Comparison of ENCODE assay signal across 8 mouse cellular contexts in genomic region chr11:69121001-69121740, GRCm38 (mm10). TPM values are rescaled to one million over a fixed set of nuclear protein-coding genes. Genes with fewer than 3 reads are reported as not detected.
A peak's percentile ranks its signal among the peaks of the same experiment; 100 is the strongest.
DNase-seq lines count a peak whose midpoint lies in the region; ATAC-seq and TF ChIP-seq lines count a peak whose summit lies in the region.

No protein-coding gene starts in this region.

- TF ChIP-seq EP300 in MEL (IDR thresholded peaks at IDR 0.05; ENCODE audit: low read depth in 1 of 2, low read length in 2 of 2), result no peak

- TF ChIP-seq RAD21 in MEL (IDR thresholded peaks at IDR 0.05; ENCODE audit: low read depth, low read length), result no peak

- no peaks in the 10 kb centered on the region for H3K27me3 ChIP-seq in MEL (ENCODE audit: control insufficient read depth in 1 of 2, insufficient read depth in 2 of 2, low read length in 2 of 2)
- peaks cover 47% of the 10 kb centered on the region for H3K27me3 ChIP-seq in forebrain, embryonic 10.5 days (ENCODE audit: poor library complexity, severe bottlenecking)
- H3K27me3 ChIP-seq in intestine, embryonic 16.5 days (replicated peaks; ENCODE audit: control insufficient read depth, insufficient read depth, low read length), result no peaks in the 10 kb centered on the region
- H3K27me3 ChIP-seq in midbrain, embryonic 11.5 days (ENCODE audit: control insufficient read depth, insufficient read depth, low read length), result peaks cover 12% of the 10 kb centered on the region

- WGBS in forebrain, embryonic 10.5 days, result under 1% methylated on average over 33 of the region's 33 CpGs
- under 1% methylated on average over 33 of the region's 33 CpGs for WGBS in intestine, embryonic 16.5 days
- WGBS in midbrain, embryonic 11.5 days, result under 1% methylated on average over 33 of the region's 33 CpGs

- no peaks in the 10 kb centered on the region for H3K9me3 ChIP-seq in MEL (replicated peaks; ENCODE audit: insufficient read depth, low read length)
- H3K9me3 ChIP-seq in forebrain, embryonic 10.5 days, result no peaks in the 10 kb centered on the region
- no peaks in the 10 kb centered on the region for H3K9me3 ChIP-seq in intestine, embryonic 16.5 days (ENCODE audit: control insufficient read depth, low read length)
- H3K9me3 ChIP-seq in midbrain, embryonic 11.5 days (ENCODE audit: control insufficient read depth, low read length), result no peaks in the 10 kb centered on the region

- intact Hi-C loops in left cerebral cortex, postnatal 14 days (cut with DNase I), result loop anchor here (5.0 kb wide), 1 partner anchor 246 kb away; the partner anchor contains the start of gene Chd3

- H3K79me2 ChIP-seq in MEL (ENCODE audit: control insufficient read depth, insufficient read depth, low read length, poor library complexity), result no peaks in the 10 kb centered on the region; the same call in 1 of the 2 replicates

- peaks cover 0 to 14% of the 10 kb centered on the region in 2 experiments; a peak in 2 of 4 replicates for H3K4me1 ChIP-seq in MEL (ENCODE audit: control insufficient read depth in 1 of 2, insufficient read depth in 2 of 2, low read length in 2 of 2)
- H3K4me1 ChIP-seq in forebrain, embryonic 10.5 days, result peaks cover 73% of the 10 kb centered on the region
- H3K4me1 ChIP-seq in intestine, embryonic 16.5 days (ENCODE audit: control insufficient read depth, insufficient read depth, low read length), result peaks cover 33% of the 10 kb centered on the region
- peaks cover 36% of the 10 kb centered on the region for H3K4me1 ChIP-seq in midbrain, embryonic 11.5 days (ENCODE audit: control insufficient read depth, insufficient read depth, low read length)

- ATAC-seq in intestine, embryonic 16.5 days, result no peak
- no peak for ATAC-seq in midbrain, embryonic 11.5 days (ENCODE audit: low FRiP score)

- H3K9ac ChIP-seq in MEL (ENCODE audit: control insufficient read depth, low read depth, low read length, poor library complexity, severe bottlenecking), result peak overlapping the region; percentile 60
- H3K9ac ChIP-seq in intestine, embryonic 16.5 days (ENCODE audit: low read depth, low read length), result peak overlapping the region; percentile 82
- peak overlapping the region; percentile 55 for H3K9ac ChIP-seq in midbrain, embryonic 11.5 days (ENCODE audit: low read length)

- no peak overlapping the region for H3K27ac ChIP-seq in MEL (ENCODE audit: control insufficient read depth, low read depth, low read length)
- peak overlapping the region; percentile 31; the same call in 1 of the 2 replicates for H3K27ac ChIP-seq in forebrain, embryonic 10.5 days
- H3K27ac ChIP-seq in intestine, embryonic 16.5 days (ENCODE audit: low read length), result peak overlapping the region; percentile 94; the same call in 1 of the 2 replicates
- H3K27ac ChIP-seq in midbrain, embryonic 11.5 days (ENCODE audit: low read depth, low read length), result no peak overlapping the region

- no peak for TF ChIP-seq CTCF in MEL (IDR thresholded peaks at IDR 0.05 in 2 of 3, conservative IDR thresholded peaks at IDR 0.05 in 1 of 3; ENCODE audit: control insufficient read depth in 1 of 3, insufficient read depth in 1 of 3, low read depth in 2 of 3, low read length in 3 of 3, poor library complexity in 1 of 3, severe bottlenecking in 1 of 3)

- peak; percentile 25 for DNase-seq in gastrocnemius, postnatal 10 days
- no peak for DNase-seq in gastrocnemius, postnatal 25 days
- peak; percentile 62 for DNase-seq in MEL (ENCODE audit: low read depth, low spot score)
- DNase-seq in forebrain, embryonic 10.5 days (ENCODE audit: extremely low spot score, low spot score), result peak; percentile 57
- DNase-seq in midbrain, embryonic 11.5 days (ENCODE audit: low spot score, missing footprints), result peak; percentile 96
- DNase-seq in urinary bladder, postnatal 36 days (ENCODE audit: low spot score in 2 of 2), result no peak
- DNase-seq in left cerebral cortex, postnatal 14 days (ENCODE audit: low spot score in 2 of 2), result no peak

- peak overlapping the region; percentile 69 for H3K4me2 ChIP-seq in intestine, embryonic 16.5 days (ENCODE audit: low read depth, low read length)
- peak overlapping the region; percentile 87 for H3K4me2 ChIP-seq in midbrain, embryonic 11.5 days

- no peak for TF ChIP-seq POLR2A in MEL (IDR thresholded peaks at IDR 0.05; ENCODE audit: control insufficient read depth in 1 of 2, insufficient read depth in 1 of 2, low read depth in 1 of 2, low read length in 2 of 2, poor library complexity in 1 of 2)

- peak overlapping the region; percentile 20 to 88 for H3K4me3 ChIP-seq in MEL (ENCODE audit: control insufficient read depth in 1 of 2, insufficient read depth in 1 of 2, low read depth in 2 of 2, low read length in 2 of 2)
- H3K4me3 ChIP-seq in forebrain, embryonic 10.5 days, result peak overlapping the region; percentile 84
- H3K4me3 ChIP-seq in intestine, embryonic 16.5 days (ENCODE audit: low read length), result peak overlapping the region; percentile 79
- peak overlapping the region; percentile 59 for H3K4me3 ChIP-seq in midbrain, embryonic 11.5 days (ENCODE audit: low read depth, low read length)

- peaks cover 0 to 9% of the 10 kb centered on the region in 2 experiments; a peak in 2 of 4 replicates for H3K36me3 ChIP-seq in MEL (ENCODE audit: control insufficient read depth in 1 of 2, insufficient read depth in 2 of 2, low read length in 2 of 2)
- H3K36me3 ChIP-seq in forebrain, embryonic 10.5 days (replicated peaks), result no peaks in the 10 kb centered on the region
- H3K36me3 ChIP-seq in intestine, embryonic 16.5 days (ENCODE audit: control insufficient read depth, insufficient read depth, low read length), result no peaks in the 10 kb centered on the region
- no peaks in the 10 kb centered on the region for H3K36me3 ChIP-seq in midbrain, embryonic 11.5 days (ENCODE audit: control insufficient read depth, insufficient read depth, low read length)

TF ChIP-seq in MEL, 35 proteins besides CTCF, POLR2A, EP300 and RAD21 (continues in another document):
- no peak for TF ChIP-seq E2F4 (IDR thresholded peaks at IDR 0.05; ENCODE audit: borderline replicate concordance, low read depth, low read length)

RNA-seq across cellular contexts. Expression of gene Hes7, which starts 1.0 kb away (rescaled TPM):
- total RNA-seq in gastrocnemius, postnatal 10 days (2021), result not detected
- total RNA-seq in gastrocnemius, postnatal 25 days (2021), result not detected
- total RNA-seq in MEL (2012; rRNA removed), result 0.08 TPM in 1 of 2 replicates, not detected in the other
- 1 to 10 TPM in 1 of 2 experiments, not detected in 1; 1.4 TPM for polyA plus RNA-seq in MEL (2012; ENCODE audit: insufficient read depth in 1 of 2, insufficient read length in 2 of 2, low read depth in 1 of 2, low replicate concordance in 2 of 2, missing spikeins in 1 of 2)
- polyA plus RNA-seq in forebrain, embryonic 10.5 days (2016; fragmentation: Nextera tagmentation; extraction: Ambion mirVana), result 0.16 and 0.17 TPM in 2 replicates
- polyA plus RNA-seq in intestine, embryonic 16.5 days (2015; fragmentation: Nextera tagmentation; extraction: Ambion mirVana), result 0.29 and 0.33 TPM in 2 replicates
- 0.17 and 0.33 TPM in 2 replicates for polyA plus RNA-seq in midbrain, embryonic 11.5 days (2014; fragmentation: Nextera tagmentation; extraction: Ambion mirVana)
- total RNA-seq in left cerebral cortex, postnatal 14 days (2021), result under 1 TPM; 0.55 to 0.70 TPM

RNA-seq across cellular contexts. Expression of gene 9130213A22Rik, which starts 1.2 kb away (rescaled TPM):
- total RNA-seq in gastrocnemius, postnatal 10 days (2021), result under 1 TPM; 0.27 to 0.49 TPM
- total RNA-seq in gastrocnemius, postnatal 25 days (2021), result under 1 TPM in 1 of 2 experiments, not detected in 1; 0.21 TPM
- 0.08 TPM in 1 of 2 replicates, not detected in the other for total RNA-seq in MEL (2012; rRNA removed)
- under 1 TPM in 1 of 2 experiments, not detected in 1; 0.26 TPM for polyA plus RNA-seq in MEL (2012; ENCODE audit: insufficient read depth in 1 of 2, insufficient read length in 2 of 2, low read depth in 1 of 2, low replicate concordance in 2 of 2, missing spikeins in 1 of 2)
- polyA plus RNA-seq in forebrain, embryonic 10.5 days (2016; fragmentation: Nextera tagmentation; extraction: Ambion mirVana), result 0.11 and 0.16 TPM in 2 replicates
- 0.11 and 0.29 TPM in 2 replicates for polyA plus RNA-seq in intestine, embryonic 16.5 days (2015; fragmentation: Nextera tagmentation; extraction: Ambion mirVana)
- 0.11 TPM in 1 of 2 replicates, not detected in the other for polyA plus RNA-seq in midbrain, embryonic 11.5 days (2014; fragmentation: Nextera tagmentation; extraction: Ambion mirVana)
- under 1 TPM; 0.27 to 0.51 TPM for total RNA-seq in left cerebral cortex, postnatal 14 days (2021)

RNA-seq across cellular contexts. Expression of gene Aloxe3, which starts 4.5 kb away (rescaled TPM):
- total RNA-seq in gastrocnemius, postnatal 10 days (2021), result under 1 TPM in 1 of 2 experiments, not detected in 1; 0.27 TPM
- not detected for total RNA-seq in gastrocnemius, postnatal 25 days (2021)
- total RNA-seq in MEL (2012; rRNA removed), result not detected in 2 replicates
- polyA plus RNA-seq in MEL (2012; ENCODE audit: insufficient read depth in 1 of 2, insufficient read length in 2 of 2, low read depth in 1 of 2, low replicate concordance in 2 of 2, missing spikeins in 1 of 2), result under 1 TPM in 1 of 2 experiments, not detected in 1; 0.13 TPM
- 0.26 and 0.28 TPM in 2 replicates for polyA plus RNA-seq in forebrain, embryonic 10.5 days (2016; fragmentation: Nextera tagmentation; extraction: Ambion mirVana)
- polyA plus RNA-seq in intestine, embryonic 16.5 days (2015; fragmentation: Nextera tagmentation; extraction: Ambion mirVana), result 0.31 and 0.45 TPM in 2 replicates
- polyA plus RNA-seq in midbrain, embryonic 11.5 days (2014; fragmentation: Nextera tagmentation; extraction: Ambion mirVana), result 0.15 and 0.74 TPM in 2 replicates
- total RNA-seq in left cerebral cortex, postnatal 14 days (2021), result 1 to 10 TPM; 3.7 to 5.7 TPM

RNA-seq across cellular contexts. Expression of gene Per1, which starts 26.2 kb away (rescaled TPM):
- 10 to 100 TPM; 17.5 to 78.6 TPM for total RNA-seq in gastrocnemius, postnatal 10 days (2021)
- 10 to 100 TPM; 21.0 to 50.8 TPM for total RNA-seq in gastrocnemius, postnatal 25 days (2021)
- 4.5 and 5.6 TPM in 2 replicates for total RNA-seq in MEL (2012; rRNA removed)
- polyA plus RNA-seq in MEL (2012; ENCODE audit: insufficient read depth in 1 of 2, insufficient read length in 2 of 2, low read depth in 1 of 2, low replicate concordance in 2 of 2, missing spikeins in 1 of 2), result 10 to 100 TPM in 1 of 2 experiments, not detected in 1; 34.9 TPM
- polyA plus RNA-seq in forebrain, embryonic 10.5 days (2016; fragmentation: Nextera tagmentation; extraction: Ambion mirVana), result 7.3 and 9.0 TPM in 2 replicates
- 13.6 and 13.7 TPM in 2 replicates for polyA plus RNA-seq in intestine, embryonic 16.5 days (2015; fragmentation: Nextera tagmentation; extraction: Ambion mirVana)
- polyA plus RNA-seq in midbrain, embryonic 11.5 days (2014; fragmentation: Nextera tagmentation; extraction: Ambion mirVana), result 6.0 and 7.3 TPM in 2 replicates
- total RNA-seq in left cerebral cortex, postnatal 14 days (2021), result 100 to 1,000 TPM in 1 of 2 experiments, 10 to 100 TPM in 1; 90.4 to 112 TPM

RNA-seq across cellular contexts. Expression of gene Vamp2, which starts 32.9 kb away (rescaled TPM):
- total RNA-seq in gastrocnemius, postnatal 10 days (2021), result 10 to 100 TPM; 52.4 to 55.8 TPM
- 10 to 100 TPM; 34.9 to 35.2 TPM for total RNA-seq in gastrocnemius, postnatal 25 days (2021)
- total RNA-seq in MEL (2012; rRNA removed), result 3.3 and 4.2 TPM in 2 replicates
- polyA plus RNA-seq in MEL (2012; ENCODE audit: insufficient read depth in 1 of 2, insufficient read length in 2 of 2, low read depth in 1 of 2, low replicate concordance in 2 of 2, missing spikeins in 1 of 2), result 10 to 100 TPM in 1 of 2 experiments, not detected in 1; 28.9 TPM
- polyA plus RNA-seq in forebrain, embryonic 10.5 days (2016; fragmentation: Nextera tagmentation; extraction: Ambion mirVana), result 51.3 and 57.6 TPM in 2 replicates
- 65.8 TPM in 2 replicates for polyA plus RNA-seq in intestine, embryonic 16.5 days (2015; fragmentation: Nextera tagmentation; extraction: Ambion mirVana)
- polyA plus RNA-seq in midbrain, embryonic 11.5 days (2014; fragmentation: Nextera tagmentation; extraction: Ambion mirVana), result 72.4 and 73.5 TPM in 2 replicates
- 1,000 to 10,000 TPM; 1,220 to 1,271 TPM for total RNA-seq in left cerebral cortex, postnatal 14 days (2021)

Comparison
In these comparisons a context has a peak if more than half of its experiments do, and no peak if none do; other contexts are left out.
1. DNase-seq: peak in gastrocnemius, postnatal 10 days (single experiment), MEL (single experiment), forebrain, embryonic 10.5 days (single experiment) and midbrain, embryonic 11.5 days (single experiment); none in gastrocnemius, postnatal 25 days (single experiment), urinary bladder, postnatal 36 days (0 of 2) and left cerebral cortex, postnatal 14 days (0 of 2).
2. H3K27ac ChIP-seq: peak in forebrain, embryonic 10.5 days (single experiment) and intestine, embryonic 16.5 days (single experiment); none in MEL (single experiment) and midbrain, embryonic 11.5 days (single experiment).
3. Peak in every context shown above with its lines, with median percentiles within 50 percentile points of each other: H3K4me3 ChIP-seq and H3K9ac ChIP-seq.